ENCODE assay signal across 10 mouse cellular contexts in the genomic region with DNA sequence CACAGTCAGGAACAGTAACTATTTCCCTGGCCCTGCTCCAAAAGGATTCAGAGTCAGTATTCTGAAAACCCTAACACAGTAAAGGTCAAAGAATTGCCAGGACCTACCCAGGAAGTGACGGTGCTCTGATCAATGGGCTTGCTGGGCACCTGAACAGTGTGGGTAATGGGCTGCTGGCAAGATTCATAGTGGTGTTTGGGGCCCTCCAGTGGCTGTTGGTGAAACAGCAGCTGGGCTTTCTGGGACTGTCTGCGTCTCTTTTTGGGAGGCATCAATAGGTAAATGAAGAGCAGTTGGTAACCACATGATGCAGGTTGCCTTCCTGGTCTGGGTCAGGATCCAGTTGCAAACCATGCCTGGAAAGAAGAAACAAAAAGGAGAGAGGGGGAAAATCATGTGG. TPM values are rescaled to one million over a fixed set of nuclear protein-coding genes. Genes with fewer than 3 reads are reported as not detected.
DNase-seq lines count a peak whose midpoint lies in the region; ATAC-seq and TF ChIP-seq lines count a peak whose summit lies in the region.
"Had no signal": no experiment of that assay in that cellular context is flagged by ENCODE, and none has a peak within 500 bp of the region (broad histone marks: within the 10 kb centered on the region; RNA-seq: fewer than 3 reads in every experiment).

No protein-coding gene starts in this region.

- 38% methylated on average over 2 of the region's 2 CpGs for WGBS in liver, adult 2 months
- WGBS in liver, embryonic 11.5 days, result 42% methylated on average over 2 of the region's 2 CpGs

- H3K4me2 ChIP-seq in liver, embryonic 11.5 days, result no peak overlapping the region

- H3K4me1 ChIP-seq in liver, adult 2 months (ENCODE audit: control insufficient read depth, insufficient read depth, low read length), result peaks cover 8% of the 10 kb centered on the region
- H3K4me1 ChIP-seq in liver, embryonic 11.5 days (replicated peaks; ENCODE audit: control insufficient read depth, insufficient read depth, low read length), result peaks cover 14% of the 10 kb centered on the region

- H3K9ac ChIP-seq in liver, adult 2 months (ENCODE audit: low read depth, low read length), result no peak overlapping the region
- no peak overlapping the region for H3K9ac ChIP-seq in liver, embryonic 11.5 days (ENCODE audit: low read depth, low read length)

- no peaks in the 10 kb centered on the region for H3K9me3 ChIP-seq in liver, embryonic 11.5 days (ENCODE audit: control insufficient read depth, low read length)

- no peak for DNase-seq in liver, adult 2 months (ENCODE audit: extremely low read depth, low read depth, low spot score)
- DNase-seq in liver, embryonic 11.5 days (ENCODE audit: low spot score), result no peak
- peak; percentile 67 to 75 for DNase-seq in heart, postnatal 36 days
- peak; percentile 72 to 75 for DNase-seq in left cerebral cortex, postnatal 25 days (ENCODE audit: low spot score in 2 of 2)
- DNase-seq in ovary, adult 18-20 months (ENCODE audit: low spot score), result peak; percentile 23
- peak; percentile 48 to 71 for DNase-seq in thymus, postnatal 10 days (ENCODE audit: low spot score in 2 of 2)

- no peaks in the 10 kb centered on the region; the same call in 1 of the 2 replicates for H3K79me2 ChIP-seq in liver, adult 2 months (ENCODE audit: control insufficient read depth, insufficient read depth, low read length)

- no peak overlapping the region for H3K27ac ChIP-seq in liver, adult 2 months (replicated peaks; ENCODE audit: insufficient read depth, low read depth, low read length)
- H3K27ac ChIP-seq in liver, embryonic 11.5 days (ENCODE audit: low read depth, low read length), result no peak overlapping the region
- H3K27ac ChIP-seq: macrophage had no signal

- H3K4me3 ChIP-seq in liver, adult 2 months (ENCODE audit: insufficient read depth, low read depth, low read length), result no peak overlapping the region
- no peak overlapping the region for H3K4me3 ChIP-seq in liver, embryonic 11.5 days (ENCODE audit: low read depth, low read length)
- H3K4me3 ChIP-seq: erythroblast, embryonic 14.5 days had no signal

- TF ChIP-seq POLR2A in liver, adult 2 months (IDR thresholded peaks at IDR 0.05; ENCODE audit: extremely low read depth, insufficient read depth, low read length), result no peak

- intact Hi-C loops in heart, postnatal 36 days (cut with DNase I), result loop anchor here (2.0 to 5.0 kb wide), 2 partner anchors 40 to 157 kb away; no protein-coding TSS in a partner anchor
- intact Hi-C loops in left cerebral cortex, postnatal 25 days (cut with DNase I), result loop anchor here (1.0 to 5.0 kb wide), 2 partner anchors 41 to 127 kb away; no protein-coding TSS in a partner anchor

- peaks cover 4% of the 10 kb centered on the region; the same call in 1 of the 2 replicates for H3K27me3 ChIP-seq in liver, adult 2 months (ENCODE audit: control insufficient read depth, insufficient read depth, low read length)
- no peaks in the 10 kb centered on the region for H3K27me3 ChIP-seq in liver, embryonic 11.5 days (replicated peaks; ENCODE audit: control insufficient read depth, insufficient read depth, low read length)

- TF ChIP-seq CTCF in liver, adult 2 months (IDR thresholded peaks at IDR 0.05; ENCODE audit: low read depth, low read length), result peak; percentile 77

- ATAC-seq in liver, embryonic 11.5 days (replicated peaks; ENCODE audit: low FRiP score), result no peak
- ATAC-seq in activated CD4-positive, CD25-positive, alpha-beta regulatory T cell, adult 4 months, result peak; percentile 34
- peak; percentile 20; the same call in 1 of the 2 replicates for ATAC-seq in common myeloid progenitor, adult 5-6 weeks (replicated peaks; ENCODE audit: low read depth, poor library complexity, severe bottlenecking)

- no peaks in the 10 kb centered on the region; the same call in 1 of the 2 replicates for H3K36me3 ChIP-seq in liver, adult 2 months (ENCODE audit: control insufficient read depth, insufficient read depth, low read length)
- peaks cover 17% of the 10 kb centered on the region for H3K36me3 ChIP-seq in liver, embryonic 11.5 days (ENCODE audit: control insufficient read depth, insufficient read depth, low read length)

RNA-seq across cellular contexts. Expression of a gene that starts 3.3 kb away (rescaled TPM):
- 0.74 TPM in 2 replicates for total RNA-seq in liver, adult 2 months (2014; rRNA removed)
- 0.86 and 0.92 TPM in 2 replicates for polyA plus RNA-seq in liver, adult 2 months (2012; rRNA removed)
- polyA plus RNA-seq in liver, embryonic 11.5 days (2014; fragmentation: Nextera tagmentation; extraction: Ambion mirVana), result 9.5 and 10.1 TPM in 2 replicates
- polyA plus RNA-seq in activated CD4-positive, CD25-positive, alpha-beta regulatory T cell, adult 4 months (2017; shearing (Covaris generic)), result 1 to 10 TPM; 2.0 to 2.5 TPM
- total RNA-seq in common myeloid progenitor, adult 5-6 weeks (2017), result 0.19 and 0.27 TPM in 2 replicates
- total RNA-seq in heart, postnatal 36 days (2021), result 1 to 10 TPM; 6.4 to 7.6 TPM
- total RNA-seq in left cerebral cortex, postnatal 25 days (2021), result 10 to 100 TPM; 16.2 to 22.1 TPM

RNA-seq across cellular contexts. Expression of a gene that starts 3.7 kb away (rescaled TPM):
- 2.9 and 3.0 TPM in 2 replicates for total RNA-seq in liver, adult 2 months (2014; rRNA removed)
- polyA plus RNA-seq in liver, adult 2 months (2012; rRNA removed), result 3.0 and 4.2 TPM in 2 replicates
- polyA plus RNA-seq in liver, embryonic 11.5 days (2014; fragmentation: Nextera tagmentation; extraction: Ambion mirVana), result 120 and 126 TPM in 2 replicates
- polyA plus RNA-seq in activated CD4-positive, CD25-positive, alpha-beta regulatory T cell, adult 4 months (2017; shearing (Covaris generic)), result 10 to 100 TPM; 64.4 to 75.0 TPM
- total RNA-seq in common myeloid progenitor, adult 5-6 weeks (2017), result 39.5 and 43.8 TPM in 2 replicates
- 10 to 100 TPM; 10.6 to 10.7 TPM for total RNA-seq in heart, postnatal 36 days (2021)
- total RNA-seq in left cerebral cortex, postnatal 25 days (2021), result 10 to 100 TPM; 15.7 to 17.2 TPM

RNA-seq across cellular contexts. Expression of a gene that starts 3.8 kb away (rescaled TPM):
- 0.27 TPM in 1 of 2 replicates, not detected in the other for total RNA-seq in liver, adult 2 months (2014; rRNA removed)
- polyA plus RNA-seq in liver, adult 2 months (2012; rRNA removed), result 0.40 and 0.94 TPM in 2 replicates
- polyA plus RNA-seq in liver, embryonic 11.5 days (2014; fragmentation: Nextera tagmentation; extraction: Ambion mirVana), result 34.2 and 38.3 TPM in 2 replicates
- polyA plus RNA-seq in activated CD4-positive, CD25-positive, alpha-beta regulatory T cell, adult 4 months (2017; shearing (Covaris generic)), result 1 to 10 TPM; 3.8 to 4.0 TPM
- 10.9 and 19.5 TPM in 2 replicates for total RNA-seq in common myeloid progenitor, adult 5-6 weeks (2017)
- total RNA-seq in heart, postnatal 36 days (2021), result 1 to 10 TPM; 1.7 to 1.9 TPM
- 1 to 10 TPM; 1.3 to 2.1 TPM for total RNA-seq in left cerebral cortex, postnatal 25 days (2021)

RNA-seq across cellular contexts. Expression of a gene that starts 16.3 kb away (rescaled TPM):
- not detected in 2 replicates for total RNA-seq in liver, adult 2 months (2014; rRNA removed)
- not detected in 2 replicates for polyA plus RNA-seq in liver, adult 2 months (2012; rRNA removed)
- polyA plus RNA-seq in liver, embryonic 11.5 days (2014; fragmentation: Nextera tagmentation; extraction: Ambion mirVana), result 0.14 TPM in 1 of 2 replicates, not detected in the other
- polyA plus RNA-seq in activated CD4-positive, CD25-positive, alpha-beta regulatory T cell, adult 4 months (2017; shearing (Covaris generic)), result not detected
- total RNA-seq in common myeloid progenitor, adult 5-6 weeks (2017), result not detected in 2 replicates
- not detected for total RNA-seq in heart, postnatal 36 days (2021)
- under 1 TPM; 0.64 to 0.82 TPM for total RNA-seq in left cerebral cortex, postnatal 25 days (2021)
- polyA plus RNA-seq: macrophage had no signal

RNA-seq across cellular contexts. Expression of a gene that starts 16.3 kb away (rescaled TPM):
- not detected in 2 replicates for total RNA-seq in liver, adult 2 months (2014; rRNA removed)
- not detected in 2 replicates for polyA plus RNA-seq in liver, adult 2 months (2012; rRNA removed)
- not detected in 2 replicates for polyA plus RNA-seq in liver, embryonic 11.5 days (2014; fragmentation: Nextera tagmentation; extraction: Ambion mirVana)
- not detected for polyA plus RNA-seq in activated CD4-positive, CD25-positive, alpha-beta regulatory T cell, adult 4 months (2017; shearing (Covaris generic))
- not detected in 2 replicates for total RNA-seq in common myeloid progenitor, adult 5-6 weeks (2017)
- not detected for total RNA-seq in heart, postnatal 36 days (2021)
- not detected for total RNA-seq in left cerebral cortex, postnatal 25 days (2021)
- polyA plus RNA-seq: erythroblast, embryonic 14.5 days; macrophage had no signal

Comparison
In these comparisons a context has a peak if more than half of its experiments do, and no peak if none do; other contexts are left out.
1. DNase-seq: peak in heart, postnatal 36 days (2 of 2), left cerebral cortex, postnatal 25 days (2 of 2), ovary, adult 18-20 months (single experiment) and thymus, postnatal 10 days (2 of 2); none in liver, adult 2 months (single experiment) and liver, embryonic 11.5 days (single experiment).